Mouse (Mus musculus) small intestine, adult 2 months (tissue): ENCODE measurements around the gene Angpt4.

Experiments
- CTCF ChIP-seq: fragments of 200-500 bp; IDR thresholded peaks from 2 replicates; pipeline ENCODE4 v1.5.1; 2012; ENCODE audit warnings: low read depth, mild to moderate bottlenecking, control low read depth, inconsistent platforms, low read length, moderate library complexity, mixed read lengths; ENCODE audit not compliant: insufficient replicate concordance, insufficient read length; ENCODE audit errors: extremely low read depth
- POLR2A ChIP-seq: fragments of 200-500 bp; IDR thresholded peaks from 2 replicates; pipeline ENCODE4 v1.6.1; 2012; ENCODE audit warnings: low read depth, mild to moderate bottlenecking, control low read depth, inconsistent platforms, low read length, moderate library complexity

- TF ChIP-seq POLR2A: no peak
- no peak for TF ChIP-seq CTCF
These were observed 58.0 kb downstream of the Angpt4 start for GRCm38 (mm10) chr2:151968986-151969385.
